In the genomic region with DNA sequence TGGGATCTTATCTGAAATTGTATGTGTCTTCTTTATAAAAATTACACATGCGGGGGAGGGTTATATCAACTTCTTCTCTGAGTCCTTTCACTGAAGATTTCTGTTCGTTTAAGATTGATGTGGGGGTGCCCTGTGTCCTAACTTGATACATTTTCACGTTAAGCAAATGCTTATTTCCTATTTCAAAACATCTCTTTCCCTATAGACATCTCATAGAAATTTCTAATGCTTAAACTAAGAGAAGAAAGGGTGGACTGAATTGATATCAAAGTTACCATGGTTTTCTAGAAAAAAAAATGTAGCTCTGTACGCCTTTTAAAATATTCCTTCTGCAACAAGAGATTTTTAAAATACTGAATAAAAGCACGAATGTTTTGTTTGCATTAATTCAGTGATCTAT, we compare ENCODE assay signal across 15 mouse cellular contexts. TPM values are rescaled to one million over a fixed set of nuclear protein-coding genes. Genes with fewer than 3 reads are reported as not detected.
"Had no signal": no experiment of that assay in that cellular context is flagged by ENCODE, and none has a peak within 500 bp of the region (broad histone marks: within the 10 kb centered on the region; RNA-seq: fewer than 3 reads in every experiment).

No protein-coding gene starts in this region.

- H3K4me2 ChIP-seq: liver, embryonic 13.5 days had no signal

- H3K4me1 ChIP-seq: liver, embryonic 13.5 days had no signal

- H3K36me3 ChIP-seq: limb, embryonic 15.5 days; liver, embryonic 13.5 days had no signal

- ATAC-seq: liver, postnatal 0 days; lung, postnatal 0 days had no signal

- H3K27ac ChIP-seq: left cerebral cortex, adult 2 months; liver, embryonic 13.5 days had no signal

- DNase-seq: kidney, adult 11 months; kidney, adult 9 months; kidney, postnatal 14 days; liver, embryonic 13.5 days; liver, postnatal 0 days; lung, postnatal 36 days; right cerebral cortex, postnatal 14 days had no signal

- H3K4me3 ChIP-seq: left cerebral cortex, adult 2 months; liver, embryonic 13.5 days had no signal

- H3K9me3 ChIP-seq: limb, embryonic 15.5 days; liver, embryonic 13.5 days had no signal

- H3K9ac ChIP-seq: limb, embryonic 15.5 days; liver, embryonic 13.5 days; liver, postnatal 0 days had no signal

RNA-seq across cellular contexts. Expression of gene Hoxa13, which starts 6.5 kb away (rescaled TPM):
- polyA plus RNA-seq: large intestine, adult 2 months; liver, embryonic 13.5 days; liver, postnatal 0 days; lung, postnatal 0 days; midbrain, postnatal 0 days; neural tube, embryonic 14.5 days; small intestine, adult 2 months; stomach, embryonic 16.5 days had no signal

RNA-seq across cellular contexts. Expression of gene Hoxa11, which starts 21.6 kb away (rescaled TPM):
- polyA plus RNA-seq: large intestine, adult 2 months; liver, embryonic 13.5 days; liver, postnatal 0 days; lung, postnatal 0 days; midbrain, postnatal 0 days; small intestine, adult 2 months; stomach, embryonic 16.5 days had no signal

RNA-seq across cellular contexts. Expression of gene Hoxa10, which starts 26.6 kb away (rescaled TPM):
- polyA plus RNA-seq: liver, postnatal 0 days; lung, postnatal 0 days; midbrain, postnatal 0 days; small intestine, adult 2 months had no signal

RNA-seq across cellular contexts. Expression of gene Hoxa9, which starts 36.3 kb away (rescaled TPM):
- polyA plus RNA-seq: midbrain, postnatal 0 days; small intestine, adult 2 months had no signal

RNA-seq across cellular contexts. Expression of gene Hoxa7, which starts 45.6 kb away (rescaled TPM):
- polyA plus RNA-seq: midbrain, postnatal 0 days had no signal
